Mouse (Mus musculus): ENCODE results near the gene Fbxo7. TPM values are rescaled to one million over a fixed set of nuclear protein-coding genes. Genes with fewer than 3 reads are reported as not detected.
A peak's percentile ranks its signal among the peaks of the same experiment; 100 is the strongest.

The Fbxo7 gene
- polyA plus RNA-seq, 1 experiment from 2014 or later: 51.4 TPM

GRCm38 (mm10) chr10:86077272-86077671 is 55.5 kb downstream of the Fbxo7 start:
- no peak for DNase-seq (ENCODE audit: low spot score)

DNA sequence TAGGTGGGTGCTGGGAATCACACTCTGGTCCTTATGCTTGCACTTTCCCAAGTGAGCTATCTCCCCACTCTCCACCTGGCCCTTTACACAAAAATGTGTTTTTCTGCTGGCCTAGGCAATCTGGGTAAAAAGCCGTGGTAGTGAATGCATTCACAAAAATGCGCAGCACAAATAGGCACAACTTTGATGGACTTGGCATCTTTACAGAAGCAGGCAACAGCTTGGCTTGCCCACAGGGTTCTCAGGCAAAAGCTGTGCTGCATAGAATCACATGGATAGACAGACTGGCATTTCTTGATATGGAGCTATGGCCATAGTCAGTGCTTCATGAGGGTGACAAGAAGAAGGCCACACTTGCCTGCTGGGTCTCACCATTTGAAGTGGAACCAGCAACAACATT is 57.0 kb downstream of the Fbxo7 start:
- no peak for DNase-seq (ENCODE audit: low spot score)

DNA sequence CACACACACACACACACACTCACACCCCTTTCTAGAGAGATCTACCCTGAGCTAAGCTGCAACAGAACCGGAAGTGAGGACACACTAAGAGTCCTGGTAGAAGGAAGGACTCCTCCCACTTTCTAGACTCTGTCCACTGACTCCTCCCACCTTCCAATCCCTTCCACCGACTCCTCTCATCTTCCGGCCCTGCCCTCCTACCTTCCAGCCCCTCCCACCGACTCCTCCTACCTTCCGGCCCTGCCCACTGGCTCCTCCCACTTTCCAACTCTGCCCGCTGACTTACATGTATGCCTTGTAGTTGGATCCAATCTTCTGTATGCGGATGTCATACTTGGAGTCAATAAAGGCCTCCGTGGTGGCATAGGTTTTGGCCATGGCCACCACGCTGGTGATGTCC is 58.1 kb downstream of the Fbxo7 start:
- DNase-seq (ENCODE audit: low spot score): no peak

- peak; percentile 34 for DNase-seq (ENCODE audit: low spot score)
Measured at GRCm38 (mm10) chr10:86091919-86092318, 70.1 kb downstream of the Fbxo7 start.

- DNase-seq (ENCODE audit: low spot score): no peak
Measured at GRCm38 (mm10) chr10:86093109-86094035, 71.6 kb downstream of the Fbxo7 start.

- DNase-seq (ENCODE audit: low spot score): no peak
Measured at GRCm38 (mm10) chr10:86098363-86098762, 76.6 kb downstream of the Fbxo7 start.

DNA sequence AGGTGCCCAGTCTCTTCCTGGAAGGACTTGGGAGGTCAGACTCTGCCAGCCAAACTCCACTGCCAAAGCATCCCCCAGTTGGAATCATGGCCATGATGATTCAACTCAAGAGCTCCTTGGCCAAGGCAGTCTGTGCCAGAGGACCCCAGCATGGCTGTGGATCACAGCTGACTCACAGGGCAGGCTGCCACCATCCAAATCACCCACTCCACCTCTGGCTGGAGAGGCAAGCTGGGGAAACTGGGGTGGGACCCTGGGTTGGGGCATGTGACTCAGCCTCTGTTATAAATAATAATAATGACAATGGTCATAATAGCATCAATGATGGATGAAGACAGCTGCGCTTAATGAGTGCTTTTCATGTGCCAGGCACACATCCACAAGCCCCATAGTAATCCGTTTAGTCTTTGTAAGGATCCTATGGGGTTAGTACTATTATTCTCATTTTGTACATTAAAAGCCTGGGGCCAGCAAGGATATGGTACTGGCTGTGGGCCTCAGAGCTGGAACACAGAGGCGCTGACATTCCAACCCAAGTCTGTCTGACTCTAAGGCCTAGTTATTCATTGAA is 78.6 kb downstream of the Fbxo7 start:
- DNase-seq (ENCODE audit: low spot score): no peak

Other genes starting within 250 kb of the Fbxo7 start
- 64.4 and 67.5 TPM in 2 replicates for gene Pwp1, start 192.5 kb upstream of the Fbxo7 start, polyA plus RNA-seq (2015; fragmentation: Nextera tagmentation; extraction: Ambion mirVana)
- gene Prdm4, start 104.8 kb upstream of the Fbxo7 start, polyA plus RNA-seq (2015; fragmentation: Nextera tagmentation; extraction: Ambion mirVana): 10.6 and 11.0 TPM in 2 replicates
- 0.15 and 0.33 TPM in 2 replicates for gene Ascl4, start 94.3 kb upstream of the Fbxo7 start, polyA plus RNA-seq (2015; fragmentation: Nextera tagmentation; extraction: Ambion mirVana)
- gene Rtcb, start 64.1 kb upstream of the Fbxo7 start, polyA plus RNA-seq (2015; fragmentation: Nextera tagmentation; extraction: Ambion mirVana): 146 and 148 TPM in 2 replicates
- gene Bpifc, start 10.1 kb upstream of the Fbxo7 start, polyA plus RNA-seq (2015; fragmentation: Nextera tagmentation; extraction: Ambion mirVana): 0.86 and 0.87 TPM in 2 replicates